Mouse (Mus musculus): ENCODE measurements at regions not wholly inside any gene's neighbourhood (a gene's known extent, or its start where the extent isn't known, plus 50 kb on each side); places are given as distances from the start of the nearest gene placed in this dataset.

DNA sequence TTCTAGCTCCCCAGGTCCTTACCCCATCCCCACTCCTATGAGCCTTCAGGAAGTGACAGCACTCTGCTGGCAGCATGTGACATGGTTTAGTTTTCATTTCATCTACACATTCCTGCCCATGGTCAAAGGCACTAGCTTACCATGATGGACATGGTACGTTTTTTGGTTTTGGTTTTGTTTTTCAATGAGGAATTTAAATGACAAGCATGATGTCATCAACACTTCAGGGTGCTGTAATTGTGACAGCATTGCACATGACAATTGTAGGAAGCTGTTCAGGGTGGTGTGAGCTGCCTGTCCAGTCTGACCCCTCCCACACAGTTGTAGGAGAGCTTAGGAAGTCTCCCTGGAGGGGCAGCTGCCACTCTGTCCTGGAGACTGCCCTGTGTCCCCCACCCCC is 61.3 kb upstream of the Bod1 start:
- TF ChIP-seq POLR2A (IDR thresholded peaks at IDR 0.05; ENCODE audit: borderline replicate concordance, insufficient read depth, low read length) (no peak), CTCF (IDR thresholded peaks at IDR 0.05; ENCODE audit: borderline replicate concordance, insufficient read depth, low read depth, low read length) (no peak)
